Mouse (Mus musculus): ENCODE measurements at regions not wholly inside any gene's neighbourhood (a gene's known extent, or its start where the extent isn't known, plus 50 kb on each side); places are given as distances from the start of the nearest gene placed in this dataset.

DNA sequence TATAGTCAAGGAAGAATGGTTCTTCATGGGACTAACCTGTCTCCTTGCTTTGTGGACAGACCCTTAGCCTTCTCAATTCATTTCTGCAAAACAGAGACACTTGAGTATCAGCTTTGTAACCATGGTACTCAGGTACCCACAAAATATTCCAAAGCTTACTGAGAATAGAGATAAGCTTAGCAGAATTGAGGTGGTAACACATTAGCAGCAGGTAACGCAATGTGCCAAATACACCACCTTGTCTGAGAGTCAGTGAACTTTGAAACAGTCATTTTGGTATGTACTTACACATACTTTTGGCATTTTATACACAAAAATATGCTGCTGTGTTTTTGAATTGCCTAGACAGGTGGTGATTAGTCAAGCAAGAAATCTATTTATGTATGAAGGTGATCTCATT is 69.8 kb upstream of the Slc6a14 start:
- DNase-seq (ENCODE audit: low spot score in 2 of 2) = no peak

- DNase-seq (ENCODE audit: low spot score in 2 of 2) = peak in 1 of 2 experiments; percentile 20
Observed at GRCm38 (mm10) chrX:21651508-21652297, 63.0 kb upstream of the Slc6a14 start.
